Mouse (Mus musculus) G1E (cell line): ENCODE results near the gene Rnf141. TPM values are rescaled to one million over a fixed set of nuclear protein-coding genes. Genes with fewer than 3 reads are reported as not detected.

Source experiments
- ATAC-seq: 2 replicates; pipeline ENCODE4 v1.8.0; 2016; ENCODE audit warnings: mild to moderate bottlenecking; ENCODE audit not compliant: insufficient number of reproducible peaks, poor library complexity, low FRiP score, severe bottlenecking; ENCODE audit errors: extremely low read depth
- DNase-seq: peaks from one replicate; pipeline ENCODE4 v3.0.0; 2012; ENCODE audit warnings: low spot score
- H3K27me3 ChIP-seq: 2 replicates; pipeline ENCODE4 v1.6.1; 2012; ENCODE audit warnings: mild to moderate bottlenecking, low read length, inconsistent platforms; ENCODE audit not compliant: insufficient read depth
- H3K36me3 ChIP-seq: replicated peaks from 2 replicates; pipeline ENCODE3; 2012; ENCODE audit warnings: mild to moderate bottlenecking, inconsistent platforms
- H3K4me1 ChIP-seq: 2 replicates; pipeline ENCODE4 v1.6.1; 2012; ENCODE audit warnings: low read depth, low read length, inconsistent platforms, mixed read lengths; ENCODE audit not compliant: insufficient read depth
- H3K4me3 ChIP-seq: 2 replicates; pipeline ENCODE4 v1.5.1; 2012; ENCODE audit warnings: low read depth, mild to moderate bottlenecking, inconsistent platforms, low read length, moderate library complexity, mixed read lengths
- H3K9me3 ChIP-seq: replicated peaks from 2 replicates; pipeline ENCODE4 v1.6.1; 2012; ENCODE audit warnings: inconsistent platforms
- CTCF ChIP-seq: IDR thresholded peaks from 2 replicates; pipeline ENCODE4 v1.5.1; 2012; ENCODE audit warnings: low read depth, low read length, inconsistent platforms, mixed read lengths
- GATA1 ChIP-seq: IDR thresholded peaks from 2 replicates; pipeline ENCODE4 v1.6.1; 2012; ENCODE audit warnings: borderline replicate concordance, low read length, inconsistent platforms, mixed read lengths
- GATA2 ChIP-seq: IDR thresholded peaks from 2 replicates; pipeline ENCODE4 v1.6.1; 2012; ENCODE audit warnings: low read depth, low read length, inconsistent platforms, borderline replicate concordance
- POLR2AphosphoS5 ChIP-seq: IDR thresholded peaks from 2 replicates; pipeline ENCODE4 v1.6.1; 2012; ENCODE audit warnings: low read depth, low read length, inconsistent platforms; ENCODE audit not compliant: insufficient replicate concordance
- TAL1 ChIP-seq: conservative IDR thresholded peaks from 2 replicates; pipeline ENCODE4 v1.6.1; 2012; ENCODE audit warnings: low read depth, low read length, inconsistent platforms, mixed read lengths
- polyA plus RNA-seq: library from polyadenylated mRNA; stranded (reverse); fragments of >175 nt; gene quantifications from 2 replicates; pipeline ENCODE4 v1.2.3, GENCODE M21; 2012
- total RNA-seq, 2 experiments: library from RNA; stranded (forward) in 1 of 2; stranded (reverse) in 1 of 2; fragments of 200-1000 nt in 1 of 2; fragments of >200 nt in 1 of 2; fragmentation: Nextera tagmentation in 1 of 2; gene quantifications; 2 replicates each; pipeline ENCODE4 v1.2.3; 2014 to 2017

Gene Rnf141
- total and polyA plus RNA-seq, 3 experiments = 0.92 to 38.6 (median 18.2) TPM

- no peak for DNase-seq
- no peaks in the 10 kb centered on the region for H3K9me3 ChIP-seq
- no peaks in the 10 kb centered on the region for H3K36me3 ChIP-seq
- ATAC-seq = no peak
- no peak for TF ChIP-seq POLR2AphosphoS5
- TF ChIP-seq TAL1 = no peak
- no peak for TF ChIP-seq GATA2
- TF ChIP-seq CTCF = no peak
- no peak for TF ChIP-seq GATA1
- no peaks in the 10 kb centered on the region for H3K4me1 ChIP-seq
- H3K4me3 ChIP-seq = no peak overlapping the region
- peaks cover 44% of the 10 kb centered on the region for H3K27me3 ChIP-seq
Measured at GRCm38 (mm10) chr7:110867116-110867515, 22.9 kb upstream of the Rnf141 start.

GRCm38 (mm10) chr7:110866021-110866420, 21.8 kb upstream of the Rnf141 start:
- no peak for TF ChIP-seq GATA1
- TF ChIP-seq POLR2AphosphoS5 = no peak
- TF ChIP-seq TAL1 = no peak
- TF ChIP-seq GATA2 = no peak
- no peak for TF ChIP-seq CTCF
- Histone ChIP-seq H3K27me3 (peaks cover 42% of the 10 kb centered on the region), H3K4me1 (no peaks in the 10 kb centered on the region), H3K36me3 (no peaks in the 10 kb centered on the region), H3K9me3 (no peaks in the 10 kb centered on the region), H3K4me3 (no peak overlapping the region)
- no peak for DNase-seq
- no peak for ATAC-seq

- Histone ChIP-seq H3K36me3 (no peaks in the 10 kb centered on the region), H3K4me1 (no peaks in the 10 kb centered on the region), H3K27me3 (peaks cover 40% of the 10 kb centered on the region), H3K9me3 (no peaks in the 10 kb centered on the region), H3K4me3 (no peak overlapping the region)
- no peak for TF ChIP-seq POLR2AphosphoS5
- no peak for DNase-seq
- no peak for ATAC-seq
Measured at GRCm38 (mm10) chr7:110865570-110865969, 21.3 kb upstream of the Rnf141 start.

GRCm38 (mm10) chr7:110865038-110865437, 20.8 kb upstream of the Rnf141 start:
- H3K9me3 ChIP-seq = no peaks in the 10 kb centered on the region
- DNase-seq (no peak), ATAC-seq (no peak)
- TF ChIP-seq POLR2AphosphoS5 (no peak), GATA1 (no peak), CTCF (no peak), TAL1 (no peak), GATA2 (no peak)
- H3K4me1 ChIP-seq = no peaks in the 10 kb centered on the region
- no peaks in the 10 kb centered on the region for H3K36me3 ChIP-seq
- H3K4me3 ChIP-seq = no peak overlapping the region
- peaks cover 36% of the 10 kb centered on the region for H3K27me3 ChIP-seq

- Histone ChIP-seq H3K27me3 (peaks cover 31% of the 10 kb centered on the region), H3K4me1 (no peaks in the 10 kb centered on the region), H3K36me3 (no peaks in the 10 kb centered on the region), H3K9me3 (no peaks in the 10 kb centered on the region), H3K4me3 (no peak within 1 kb of the TSS)
- DNase-seq (no peak), ATAC-seq (no peak)
- TF ChIP-seq POLR2AphosphoS5 = no peak
- TF ChIP-seq GATA1 = no peak
- no peak for TF ChIP-seq TAL1
- TF ChIP-seq CTCF = no peak
- no peak for TF ChIP-seq GATA2
Measured at GRCm38 (mm10) chr7:110862751-110863289, 18.6 kb upstream of the Rnf141 start, which contains the start of gene Lyve1. Gene Lyve1, minus strand, starts transcription at chr7:110863239.

GRCm38 (mm10) chr7:110860129-110860528, 15.9 kb upstream of the Rnf141 start:
- Histone ChIP-seq H3K36me3 (no peaks in the 10 kb centered on the region), H3K27me3 (peaks cover 24% of the 10 kb centered on the region), H3K4me1 (no peaks in the 10 kb centered on the region), H3K4me3 (no peak overlapping the region), H3K9me3 (no peaks in the 10 kb centered on the region)
- TF ChIP-seq TAL1 = no peak
- no peak for TF ChIP-seq POLR2AphosphoS5
- TF ChIP-seq GATA1 = no peak
- TF ChIP-seq GATA2 = no peak
- no peak for TF ChIP-seq CTCF
- no peak for ATAC-seq
- no peak for DNase-seq

GRCm38 (mm10) chr7:110855604-110856003, 11.3 kb upstream of the Rnf141 start:
- Histone ChIP-seq H3K4me1 (no peaks in the 10 kb centered on the region), H3K4me3 (no peak overlapping the region), H3K9me3 (no peaks in the 10 kb centered on the region), H3K27me3 (peaks cover 35% of the 10 kb centered on the region), H3K36me3 (no peaks in the 10 kb centered on the region)
- no peak for ATAC-seq
- DNase-seq = no peak
- TF ChIP-seq POLR2AphosphoS5 = no peak
- no peak for TF ChIP-seq TAL1
- TF ChIP-seq GATA1 = no peak
- no peak for TF ChIP-seq GATA2
- TF ChIP-seq CTCF = no peak
